Mouse (Mus musculus): ENCODE measurements around the gene Cenpb.

DNA sequence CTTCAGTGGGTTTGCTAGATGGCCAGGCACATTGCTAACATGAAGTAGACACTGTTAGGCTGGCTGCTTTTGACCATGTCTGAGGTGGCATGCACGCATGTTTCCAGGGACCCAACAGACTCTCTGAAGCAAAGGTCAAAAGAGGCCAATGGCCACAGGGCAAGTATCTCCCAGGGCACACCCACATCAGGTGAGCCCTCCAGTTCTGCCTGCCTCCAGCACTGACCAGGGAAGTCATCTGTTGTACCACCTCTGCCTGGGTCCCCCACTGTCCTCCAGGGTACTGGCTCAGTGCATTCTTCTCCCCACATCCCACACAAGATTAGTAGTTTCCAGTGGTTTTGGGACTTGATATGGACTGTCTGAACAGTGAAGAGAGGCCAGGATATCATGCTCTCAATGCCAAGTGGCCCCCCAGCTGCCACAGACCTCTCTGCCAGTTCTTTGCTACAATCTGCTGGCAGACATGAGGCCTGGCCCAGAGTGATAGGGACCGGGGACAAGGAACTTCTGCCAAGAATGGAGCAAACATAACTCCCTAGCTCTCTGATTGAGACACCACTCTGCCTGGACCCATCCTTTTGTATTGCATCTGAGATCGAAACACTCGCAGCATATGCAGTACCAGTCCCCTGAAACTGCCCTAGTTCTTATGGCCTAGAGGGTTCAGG, 29.4 kb upstream of the Cenpb start:
- TF ChIP-seq CTCF (IDR thresholded peaks at IDR 0.05): no peak
- no peak for TF ChIP-seq POLR2A (IDR thresholded peaks at IDR 0.05; ENCODE audit: insufficient read depth, low read depth, low read length)
- TF ChIP-seq EP300 (IDR thresholded peaks at IDR 0.05; ENCODE audit: insufficient read depth, low read depth, low read length): no peak
